Mouse (Mus musculus): ENCODE measurements around the gene Eya2.

DNA sequence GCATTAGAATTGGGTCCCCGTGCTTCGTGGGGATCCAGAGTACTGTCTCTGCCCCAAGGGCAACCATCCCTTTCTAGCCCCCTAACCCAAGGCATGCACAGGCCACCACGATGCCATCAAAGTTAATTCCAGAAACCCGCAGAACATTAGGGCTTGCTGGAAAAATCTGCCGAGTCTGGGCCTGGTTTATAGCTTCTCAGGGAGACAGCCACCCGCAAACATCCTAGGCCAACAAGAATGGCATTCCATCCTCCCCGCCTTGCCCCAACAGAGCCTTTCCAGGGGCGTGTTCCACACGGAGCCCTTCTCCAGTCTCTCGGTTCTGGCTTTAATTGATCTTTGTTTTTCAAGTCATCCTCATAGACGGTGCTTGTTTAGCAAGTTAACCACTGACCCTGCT is 153.6 kb downstream of the Eya2 start:
- no peak for TF ChIP-seq CTCF (IDR thresholded peaks at IDR 0.05; ENCODE audit: low read depth, low read length)
- no peak for TF ChIP-seq GATA1 (IDR thresholded peaks at IDR 0.05; ENCODE audit: borderline replicate concordance, low read length)
- TF ChIP-seq POLR2AphosphoS5 (IDR thresholded peaks at IDR 0.05; ENCODE audit: insufficient replicate concordance, low read depth, low read length), result no peak
- TF ChIP-seq GATA2 (IDR thresholded peaks at IDR 0.05; ENCODE audit: borderline replicate concordance, low read depth, low read length), result no peak
- no peak for TF ChIP-seq TAL1 (conservative IDR thresholded peaks at IDR 0.05; ENCODE audit: low read depth, low read length)

Measured in G1E (cell line).